Mouse (Mus musculus) spleen, embryonic (tissue): ENCODE data around the gene Cinp.

Source experiments
- CTCF ChIA-PET: fragments of 350-600 bp; sonication (Branson Sonifier 250); formaldehyde crosslinking; loops from one replicate; lab custom pipeline; 2022; lab: Charles Lee

The Cinp gene

DNA sequence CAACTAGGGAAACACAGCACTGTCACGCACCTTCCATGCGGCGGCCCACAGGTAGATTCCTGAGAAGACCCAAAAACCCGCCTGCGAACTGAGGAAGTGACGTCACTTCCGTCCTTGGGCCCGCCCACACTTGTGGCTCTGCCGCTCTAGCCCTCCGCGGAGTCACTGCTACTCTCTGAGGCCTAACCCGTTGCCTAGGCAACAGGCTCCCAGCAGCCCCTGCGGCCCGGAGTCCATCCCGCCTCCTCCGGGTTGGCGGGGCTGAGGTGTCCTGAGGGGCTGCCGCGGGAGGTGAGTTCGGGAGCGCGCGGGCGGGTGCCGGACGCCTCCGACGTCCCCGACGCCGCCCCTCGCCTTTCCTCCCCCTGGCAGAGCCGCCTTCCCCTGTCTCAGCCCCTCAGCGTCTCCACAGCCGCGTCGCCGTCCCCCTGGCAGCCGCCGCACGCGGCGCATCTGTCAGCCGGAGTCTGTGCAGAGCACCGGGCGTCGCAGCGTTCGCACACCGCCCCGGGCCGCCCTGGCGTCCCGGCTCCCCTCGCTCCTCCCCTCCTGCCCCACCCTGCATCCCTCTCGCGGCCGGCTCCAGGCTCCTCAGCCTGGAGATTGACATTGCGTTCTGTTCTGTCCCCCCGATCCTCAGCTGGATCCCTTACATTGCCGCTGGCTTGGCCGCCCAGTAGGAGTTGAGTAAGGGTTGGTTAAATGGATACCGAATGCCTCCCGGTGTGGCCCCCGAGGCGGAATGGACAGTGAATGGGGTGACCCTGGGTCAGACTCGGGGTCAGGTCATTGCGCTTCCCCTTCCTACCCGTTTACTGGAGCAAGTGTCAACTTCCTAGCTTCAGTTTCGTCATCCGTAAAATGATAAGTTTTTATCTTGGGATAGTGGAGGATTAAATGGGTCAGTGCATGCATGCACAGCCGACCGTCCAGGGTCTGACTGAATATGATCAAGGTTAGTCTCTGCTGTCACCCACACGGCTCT, at the start of gene Cinp, which contains the start of gene Tecpr2:
Gene Cinp (minus strand): TSS at position 110 of the 985 bp plus-strand sequence.
Gene Tecpr2 (plus strand): TSS at position 229 of the 985 bp plus-strand sequence.
- CTCF ChIA-PET: interaction anchor here (0.6 kb wide), 1 partner anchor 46 kb away, joined by 3 read pairs; no protein-coding TSS in a partner anchor

DNA sequence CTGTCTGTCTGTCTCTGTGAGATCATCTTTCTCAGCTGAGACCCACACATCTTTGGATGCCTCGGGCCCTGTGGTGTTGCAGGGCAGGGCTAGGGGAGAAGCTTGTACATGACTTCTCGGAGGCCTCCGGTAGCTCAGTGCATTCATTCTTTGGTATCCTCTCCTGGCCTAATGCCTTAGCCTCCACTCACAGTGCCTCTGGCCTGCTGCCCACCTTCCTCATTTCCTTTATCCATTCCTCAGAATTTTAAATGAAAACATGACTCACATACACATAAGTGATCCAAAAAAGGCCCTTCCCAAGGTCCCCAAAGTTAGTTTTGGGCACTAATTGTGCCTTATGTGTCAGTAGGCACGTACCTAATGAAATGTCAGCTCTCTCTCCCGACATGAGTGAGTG, 48.6 kb upstream of the Cinp start:
- CTCF ChIA-PET: interaction anchor here (1.0 to 3.0 kb wide), 3 partner anchors 53 to 57 kb away, joined by 3 to 12 read pairs (median 3); no protein-coding TSS in a partner anchor

DNA sequence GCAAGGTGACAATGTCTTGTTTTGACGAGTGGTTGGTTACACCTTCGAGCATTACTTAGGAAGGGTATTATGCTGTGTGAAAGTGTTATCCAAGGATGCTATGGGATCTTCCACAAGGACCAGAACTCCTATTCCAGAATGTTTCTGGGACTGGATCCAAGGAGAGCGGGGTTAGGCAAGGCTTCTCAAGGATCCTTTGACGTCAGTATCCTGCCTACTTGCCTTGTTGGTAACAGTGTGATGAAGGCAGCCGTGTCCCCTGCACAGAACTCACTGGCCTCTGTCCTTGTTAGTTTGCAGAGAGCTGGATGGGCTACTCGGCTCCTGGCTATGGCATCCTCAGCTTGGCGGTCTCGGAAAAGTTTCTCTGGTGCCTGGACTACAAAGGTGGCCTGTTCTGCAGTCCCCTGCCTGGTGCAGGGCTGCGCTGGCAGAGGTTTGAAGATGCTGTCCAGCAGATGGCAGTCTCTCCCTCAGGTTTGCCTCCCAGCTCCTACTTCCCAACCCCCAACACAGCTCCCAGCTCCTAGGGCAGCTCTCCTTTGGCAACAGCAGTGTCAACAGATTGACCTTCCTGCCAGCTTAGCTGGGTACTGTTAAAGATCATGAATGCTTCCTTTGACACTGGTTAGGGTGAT, 47.2 kb upstream of the Cinp start:
- CTCF ChIA-PET: interaction anchor here (0.5 to 3.0 kb wide), 2 partner anchors 45 to 56 kb away, joined by 3 to 12 read pairs; no protein-coding TSS in a partner anchor

DNA sequence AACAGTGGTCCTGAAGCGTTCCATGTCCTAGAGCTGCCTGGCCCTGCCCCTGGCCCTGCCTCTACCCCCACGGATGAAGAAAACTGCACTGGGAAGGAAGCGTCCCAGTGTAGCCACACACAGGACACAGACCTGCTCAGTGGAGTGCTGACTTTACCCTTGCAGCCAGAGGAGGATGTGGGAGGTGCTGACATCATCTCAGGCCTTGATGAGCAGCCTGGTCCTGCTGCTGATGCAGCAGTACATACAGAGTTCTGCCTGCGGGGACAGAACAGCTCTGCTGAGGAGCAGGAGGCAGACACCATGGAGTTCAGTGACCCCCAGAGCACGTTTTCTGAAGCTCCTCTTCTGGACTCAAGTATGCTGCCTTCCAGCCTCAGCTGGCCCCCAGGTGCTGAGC, 43.9 kb upstream of the Cinp start:
- CTCF ChIA-PET: no interaction called here

DNA sequence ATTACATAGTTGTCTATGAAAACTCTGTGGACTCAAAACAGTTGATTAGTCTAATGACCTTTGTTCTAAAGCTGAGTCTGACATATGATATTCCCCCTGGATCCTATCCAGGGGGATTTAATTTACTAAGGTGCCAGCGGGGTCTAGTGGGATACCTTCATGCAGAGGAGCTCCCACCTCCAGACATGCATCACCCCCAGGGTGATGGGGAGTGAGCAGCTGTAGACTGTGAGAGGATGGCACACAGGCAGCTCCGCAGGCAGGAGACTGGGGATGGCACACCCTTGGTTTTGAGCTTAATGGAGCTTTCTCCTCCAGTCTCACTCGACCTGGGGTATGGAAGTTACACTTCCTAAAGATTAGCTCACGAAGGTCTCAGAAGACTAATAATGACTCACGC, 32.6 kb upstream of the Cinp start:
- CTCF ChIA-PET: no interaction called here

DNA sequence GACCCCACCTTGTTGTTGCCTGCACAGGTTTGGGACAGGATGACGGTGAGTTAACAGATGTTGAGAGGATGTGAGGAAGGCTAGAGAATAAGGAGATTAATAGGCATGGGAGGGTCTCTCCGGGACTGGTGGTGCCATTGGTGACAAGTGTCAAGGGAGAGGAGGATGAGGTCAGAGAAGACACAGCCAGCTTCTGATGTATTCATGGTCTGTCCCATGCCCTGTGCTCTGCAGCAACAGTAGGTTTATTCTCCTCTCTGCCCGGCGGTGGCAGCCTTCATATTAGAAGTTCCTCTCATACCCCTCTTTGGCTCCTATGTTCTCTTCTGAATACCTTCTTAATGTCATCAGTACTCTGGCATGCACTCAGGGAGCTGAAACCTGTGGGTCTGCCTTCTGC, 31.3 kb upstream of the Cinp start:
- CTCF ChIA-PET: no interaction called here

DNA sequence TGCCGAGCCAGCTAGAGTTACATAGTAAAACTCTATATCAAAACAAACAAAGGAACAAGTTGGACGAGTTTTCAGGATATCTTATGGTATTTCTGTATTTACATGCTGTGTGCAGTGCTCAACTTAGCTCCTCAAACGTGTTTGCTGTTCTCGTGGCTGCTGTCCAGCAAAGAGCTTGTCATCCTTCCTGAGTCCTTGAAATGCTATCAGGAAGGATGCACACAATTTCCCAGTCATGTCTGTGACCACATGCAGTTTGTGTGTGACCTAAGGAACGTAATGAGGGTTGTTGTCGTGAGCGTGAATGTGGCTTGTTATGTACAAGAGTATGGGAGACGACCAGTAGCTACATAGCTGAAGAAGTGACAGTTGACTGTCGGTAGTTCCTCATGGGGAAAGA, 26.8 kb upstream of the Cinp start:
- CTCF ChIA-PET: no interaction called here

DNA sequence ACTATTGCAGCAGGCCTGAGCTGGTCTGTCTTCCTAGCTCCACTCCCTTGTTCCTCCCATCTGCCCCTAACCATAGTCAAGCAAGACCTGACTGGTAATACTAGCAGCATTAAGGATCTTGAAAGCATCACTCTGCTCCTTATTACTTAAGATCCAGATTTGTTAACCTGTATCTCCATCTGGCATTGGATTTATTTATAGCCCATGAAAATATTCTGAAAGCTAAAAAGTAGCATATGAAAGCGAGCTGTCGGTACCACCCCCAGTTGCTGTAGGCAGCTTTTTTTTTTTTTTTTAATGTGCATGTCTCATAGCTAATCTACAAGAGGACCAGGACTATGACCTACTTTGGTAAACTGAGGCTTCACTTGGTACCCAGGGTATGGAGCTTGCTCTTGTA, 21.0 kb upstream of the Cinp start:
- CTCF ChIA-PET: no interaction called here

DNA sequence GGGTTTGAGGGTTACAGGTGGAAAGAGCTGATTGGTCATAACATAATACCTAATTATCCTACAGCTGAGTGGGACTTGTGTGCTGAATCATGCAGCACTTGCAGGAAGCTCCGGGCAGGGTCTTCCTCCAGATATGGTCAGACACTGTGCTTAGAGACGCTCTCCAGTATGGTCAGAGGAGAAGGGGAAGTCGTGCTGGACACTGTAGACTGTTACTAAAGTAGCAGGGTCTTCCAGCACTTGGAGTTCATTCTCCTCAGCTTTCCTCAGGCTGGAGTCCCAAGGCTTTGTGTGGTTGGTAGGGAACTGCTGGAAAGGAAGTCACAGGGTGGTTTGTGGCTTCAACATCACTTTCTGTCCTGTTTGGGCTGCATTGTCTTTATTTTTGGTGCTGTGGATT, 18.9 kb upstream of the Cinp start:
- CTCF ChIA-PET: no interaction called here

DNA sequence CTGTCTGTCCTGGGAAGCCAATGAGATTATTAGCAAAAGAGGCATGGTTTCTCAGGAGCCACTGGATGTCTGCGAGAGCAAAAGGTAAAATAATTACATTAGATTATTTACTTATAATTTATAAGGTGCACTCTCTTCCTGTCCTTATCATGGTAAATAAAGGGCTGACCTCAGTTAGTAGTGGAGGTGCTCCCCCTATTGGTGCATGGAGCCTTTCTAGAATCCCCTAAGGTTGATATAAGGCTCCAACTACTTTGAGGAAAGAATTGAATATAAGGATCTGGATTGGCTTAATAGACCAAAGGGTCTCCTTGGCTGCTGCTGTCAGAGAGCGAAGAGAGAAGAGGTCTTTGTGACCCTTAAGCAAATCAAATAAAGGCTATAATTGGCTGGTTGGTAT, 14.6 kb upstream of the Cinp start:
- CTCF ChIA-PET: interaction anchor here (0.5 kb wide), 1 partner anchor 536 kb away, joined by 9 read pairs; no protein-coding TSS in a partner anchor

DNA sequence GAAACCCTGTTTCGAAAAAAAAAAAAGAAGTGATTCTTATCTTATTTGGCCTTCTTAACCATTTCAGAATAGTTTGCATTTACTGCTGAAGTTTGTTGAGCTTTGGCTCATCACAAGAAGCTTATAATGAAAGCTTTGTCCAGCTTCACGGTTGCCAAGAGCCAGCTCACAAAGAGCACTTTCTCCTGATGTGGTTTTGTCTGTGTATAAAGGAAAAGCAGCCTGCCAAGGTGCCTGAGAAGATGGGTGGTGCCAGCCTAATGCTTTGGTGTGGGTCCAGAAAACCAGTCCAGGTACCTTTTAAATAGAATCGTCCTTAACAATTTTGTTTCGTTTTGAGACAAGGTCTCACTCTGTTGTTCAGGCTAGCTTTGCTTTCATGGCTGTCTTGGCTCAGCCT, 13.2 kb upstream of the Cinp start:
- CTCF ChIA-PET: no interaction called here

DNA sequence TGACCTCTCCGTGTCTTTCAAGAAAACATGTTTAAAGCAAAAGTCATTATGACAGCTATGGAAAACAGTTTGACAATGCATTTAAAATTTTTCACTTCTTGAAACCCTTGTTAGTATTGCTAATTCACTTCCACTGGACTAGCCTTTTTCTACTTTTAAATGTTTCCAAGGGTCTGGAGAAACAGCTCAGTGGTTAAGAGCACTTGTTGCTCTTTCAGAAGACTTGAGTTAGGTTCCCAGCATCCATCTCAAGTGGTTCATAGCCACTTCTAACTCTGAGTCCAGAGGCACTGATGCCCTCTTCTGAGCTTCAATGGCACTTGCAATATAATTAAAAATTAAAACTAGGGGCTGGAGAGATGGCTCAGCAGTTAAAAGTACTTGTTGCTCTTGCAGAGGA, 2.9 kb upstream of the Cinp start:
- CTCF ChIA-PET: no interaction called here

DNA sequence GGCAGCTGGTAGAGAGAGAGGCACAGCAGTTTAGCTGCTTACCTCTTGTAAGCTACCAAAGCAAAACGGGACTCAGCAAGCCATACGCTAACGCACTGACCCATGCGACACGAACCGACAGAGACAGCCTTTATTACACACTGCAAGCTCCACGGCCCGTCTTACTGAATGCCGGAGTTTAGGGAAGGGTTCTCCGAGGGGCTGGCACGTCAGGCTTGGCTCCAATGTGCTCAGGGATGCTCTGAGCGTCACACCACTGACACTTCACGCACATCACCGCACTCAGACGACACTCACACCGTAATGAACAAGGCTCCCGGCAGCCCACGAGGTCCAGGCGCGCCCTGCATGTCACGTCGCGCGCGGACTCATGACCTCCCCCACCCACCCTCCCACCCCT, 339 bp downstream of the Cinp start:
- CTCF ChIA-PET: no interaction called here

DNA sequence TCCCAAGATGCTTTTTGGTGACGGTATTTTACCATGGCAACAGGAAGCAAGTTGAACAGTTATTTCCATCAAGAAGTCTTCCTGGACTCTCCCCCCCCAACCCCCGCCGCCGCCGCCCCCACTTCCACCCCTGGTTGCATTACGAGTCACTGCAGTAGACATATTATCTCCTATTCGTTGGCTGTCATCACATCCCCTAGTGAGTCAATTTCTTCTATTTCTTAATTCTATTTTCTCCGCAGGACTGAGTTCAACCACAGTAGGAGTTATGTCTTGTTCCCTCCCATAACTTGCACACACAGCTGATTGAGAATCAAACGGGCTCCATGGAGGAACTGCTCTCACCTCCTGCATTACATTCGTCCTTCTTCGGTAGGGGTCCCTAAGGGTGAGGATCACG, 839 bp downstream of the Cinp start:
- CTCF ChIA-PET: interaction anchor here (0.6 kb wide), 1 partner anchor 272 kb away, joined by 6 read pairs; no protein-coding TSS in a partner anchor

DNA sequence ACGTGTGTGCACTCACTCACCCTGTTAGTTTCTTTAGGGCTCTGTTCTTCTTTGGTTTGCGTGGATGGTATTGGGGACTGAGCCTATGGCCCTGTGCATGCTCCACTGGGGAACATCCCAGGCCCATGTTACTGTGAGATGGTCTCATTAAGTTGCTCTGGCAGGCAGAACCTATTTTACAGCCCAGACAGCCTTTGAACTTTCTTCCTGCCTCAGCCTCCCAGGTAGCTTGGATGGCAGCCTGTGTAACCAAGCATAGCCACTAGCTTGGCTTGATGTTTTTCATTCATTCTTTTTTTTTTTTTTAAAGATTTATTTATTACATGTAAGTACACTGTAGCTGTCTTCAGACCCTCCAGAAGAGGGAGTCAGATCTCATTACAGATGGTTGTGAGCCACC, 3.7 kb downstream of the Cinp start:
- CTCF ChIA-PET: no interaction called here

DNA sequence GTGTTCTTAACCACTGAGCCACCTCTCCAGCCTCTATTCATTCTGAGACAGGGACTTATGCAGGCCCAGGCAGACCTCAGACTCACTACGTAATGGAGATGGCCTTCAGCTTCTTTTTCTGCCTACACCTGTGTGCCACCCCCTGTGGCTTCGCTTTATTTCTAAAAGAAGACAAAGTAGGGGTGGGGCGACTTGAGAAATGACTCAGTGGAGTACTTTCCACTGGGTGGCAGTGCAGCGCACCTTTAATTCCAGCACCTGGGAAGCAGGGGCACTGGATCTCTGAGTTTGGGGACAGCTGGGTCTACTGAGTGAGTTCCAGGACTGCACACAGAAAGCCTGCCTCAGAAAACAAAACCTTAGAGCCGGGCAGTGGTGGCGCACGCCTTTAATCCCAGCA, 6.7 kb downstream of the Cinp start:
- CTCF ChIA-PET: no interaction called here

DNA sequence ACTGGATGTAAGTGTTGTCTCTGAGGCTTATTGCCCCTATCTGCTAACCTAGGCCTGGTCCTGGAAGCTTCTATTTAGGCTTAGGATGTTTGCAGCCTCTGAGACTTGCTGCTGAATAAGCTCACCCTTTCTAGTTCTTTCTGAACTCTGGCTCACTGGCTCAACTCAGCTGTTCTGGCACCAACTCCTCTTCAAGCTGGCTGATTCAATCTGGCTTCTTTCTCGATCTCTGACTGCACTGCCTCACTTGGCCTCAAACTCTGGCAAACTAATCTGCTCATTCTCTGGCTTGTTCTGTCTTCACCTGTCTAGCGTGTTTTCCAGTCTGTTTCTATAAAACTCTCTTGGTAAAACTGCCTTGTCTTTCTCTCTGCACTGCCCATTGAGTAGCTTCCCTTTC, 13.6 kb downstream of the Cinp start:
- CTCF ChIA-PET: no interaction called here

DNA sequence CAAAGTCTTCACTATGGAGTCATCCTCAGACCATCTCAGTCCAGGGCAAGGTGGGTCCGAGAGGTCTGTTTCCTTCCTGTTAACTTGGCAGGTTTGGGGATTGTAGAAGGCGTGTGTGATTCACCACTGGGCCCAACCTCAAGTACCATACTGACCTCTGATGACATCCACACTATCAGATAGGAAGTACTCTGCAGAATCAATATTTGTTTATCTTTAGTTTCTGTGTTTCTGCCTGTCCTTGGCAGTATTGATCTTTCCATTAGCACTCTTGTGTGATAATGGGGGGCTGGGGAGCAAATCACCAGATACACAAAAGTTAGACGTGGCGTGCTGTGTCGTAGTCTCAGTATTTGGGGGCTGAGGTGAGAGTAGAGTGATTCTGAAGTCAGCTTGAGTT, 17.7 kb downstream of the Cinp start:
- CTCF ChIA-PET: no interaction called here

DNA sequence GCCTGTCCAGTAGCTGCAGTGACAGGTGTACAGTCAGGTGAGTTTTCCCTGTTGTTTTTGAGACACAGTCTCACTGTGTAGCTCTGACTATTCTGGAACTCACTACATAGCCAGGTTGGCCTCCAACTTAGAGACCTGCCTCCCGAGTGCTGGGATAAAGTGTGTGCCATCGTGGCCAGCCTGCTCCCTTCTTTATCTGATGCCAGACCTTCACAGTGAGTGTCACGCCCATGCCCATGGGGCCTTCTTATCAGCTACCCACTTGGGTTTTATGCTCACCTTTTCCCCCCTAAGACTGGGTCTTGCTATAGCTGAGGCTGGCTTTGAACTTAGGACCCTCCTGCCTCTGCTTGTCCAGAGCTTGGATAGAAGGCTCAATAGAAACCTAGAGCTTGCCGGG, 18.8 kb downstream of the Cinp start:
- CTCF ChIA-PET: no interaction called here

DNA sequence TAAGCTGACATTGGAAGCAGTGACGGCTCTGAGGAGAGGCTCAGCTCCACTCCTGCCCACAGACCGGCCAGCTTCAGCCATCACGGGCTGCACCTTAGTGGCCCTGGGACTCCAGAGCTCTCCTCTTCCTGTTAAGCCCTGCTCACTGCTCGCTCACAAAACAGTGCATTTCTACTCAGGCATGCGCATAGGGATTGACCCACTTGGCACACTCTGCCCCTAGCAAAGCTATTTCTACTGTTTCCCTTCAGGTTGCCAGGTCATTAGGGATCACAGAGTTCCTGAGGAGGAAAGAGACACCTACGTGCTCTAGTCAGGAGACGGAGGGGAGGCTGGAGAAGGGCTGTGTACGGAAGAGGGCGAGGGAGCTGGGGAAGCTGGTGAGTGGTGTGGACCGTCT, 23.0 kb downstream of the Cinp start:
- CTCF ChIA-PET: no interaction called here

DNA sequence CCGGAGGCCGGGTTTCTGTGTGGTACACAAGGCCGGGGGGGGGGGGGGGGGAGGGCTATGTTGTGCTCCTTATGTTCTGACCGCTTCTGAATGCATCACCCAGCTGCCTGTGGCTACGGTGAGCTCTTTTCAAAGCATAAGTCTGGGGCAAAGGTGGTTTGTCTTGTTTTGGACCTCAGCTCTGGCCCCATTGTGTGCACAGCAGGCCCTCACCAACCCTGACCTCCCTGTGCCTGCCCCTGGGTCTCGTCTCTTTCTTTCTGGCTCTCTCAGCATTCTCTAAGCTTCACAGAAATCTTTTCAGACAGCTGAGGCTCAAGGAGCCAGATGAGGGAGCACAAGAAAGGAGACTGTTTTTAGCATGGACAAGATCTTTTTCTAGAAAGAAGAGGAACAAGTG, 23.4 kb downstream of the Cinp start:
- CTCF ChIA-PET: no interaction called here

DNA sequence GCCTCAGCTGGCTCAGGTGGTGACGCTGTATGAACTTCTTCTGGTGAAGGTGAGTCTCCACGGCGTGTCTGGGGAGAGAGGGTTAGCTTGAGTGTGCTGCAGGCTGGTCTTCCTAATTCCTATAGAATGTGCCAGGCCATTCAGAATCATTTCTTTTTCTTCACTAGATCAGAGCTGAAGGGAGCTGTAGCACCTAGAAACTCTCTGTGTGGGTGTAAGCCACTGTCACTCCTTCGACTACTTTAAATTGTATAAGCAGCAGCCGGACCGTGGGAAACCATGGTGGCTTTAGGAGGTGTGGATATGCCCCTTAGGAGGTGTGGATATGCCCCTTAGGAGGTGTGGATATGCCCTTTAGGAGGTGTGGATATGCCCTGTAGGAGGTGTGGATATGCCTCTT, 24.9 kb downstream of the Cinp start:
- CTCF ChIA-PET: interaction anchor here (0.5 kb wide), 1 partner anchor 132 kb away, joined by 4 read pairs; no protein-coding TSS in a partner anchor

DNA sequence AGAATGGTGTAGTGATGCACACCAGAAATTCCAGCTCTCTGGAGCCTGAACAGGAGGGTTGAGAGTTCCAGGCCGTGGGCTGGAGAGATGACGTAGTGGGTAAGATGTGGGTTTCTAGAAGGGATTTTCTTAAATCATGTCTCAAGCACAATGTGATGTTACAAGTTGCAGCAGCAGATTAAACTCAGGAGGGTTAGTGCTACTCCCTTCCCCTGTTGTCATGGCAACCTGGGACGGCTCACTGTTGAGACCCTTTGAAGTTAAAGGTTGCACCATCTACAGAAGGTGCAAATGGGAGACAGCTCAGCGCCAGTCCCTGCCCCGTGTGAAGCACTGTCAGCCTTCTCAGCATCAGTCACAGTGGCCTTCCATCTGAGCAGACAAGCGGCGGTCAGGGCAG, 27.7 kb downstream of the Cinp start:
- CTCF ChIA-PET: no interaction called here
